Mouse (Mus musculus): Measurements from ENCODE around the gene Pum1. TPM values are rescaled to one million over a fixed set of nuclear protein-coding genes. Genes with fewer than 3 reads are reported as not detected.
A peak's percentile ranks its signal among the peaks of the same experiment; 100 is the strongest.

Pum1 gene
- total and polyA plus RNA-seq, 2 experiments from 2014 or later, result 84.6 to 85.6 TPM

DNA sequence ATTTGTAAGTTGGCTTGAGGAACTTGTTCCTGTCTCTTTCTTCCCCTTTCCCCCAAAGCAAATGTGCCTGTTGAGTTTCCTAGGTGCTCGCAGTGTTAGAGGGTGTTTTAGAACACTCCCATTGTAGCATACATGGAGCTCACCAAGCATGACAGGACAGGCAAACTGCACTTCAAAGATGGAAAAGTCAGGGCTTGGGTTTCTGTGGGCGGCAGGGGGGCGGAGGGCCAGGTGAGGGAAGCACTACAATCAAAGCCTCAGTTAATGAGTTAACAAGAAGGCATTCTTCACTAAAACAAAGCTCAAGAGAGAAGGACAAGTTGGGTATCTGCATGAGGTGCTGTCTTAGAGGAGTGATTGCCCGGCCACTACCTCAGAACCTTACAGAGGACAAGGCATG is 56.2 kb downstream of the Pum1 start:
- Histone ChIP-seq H3K9ac (no peak overlapping the region), H3K36me3 (ENCODE audit: insufficient read depth) (no peaks in the 10 kb centered on the region), H3K4me2 (ENCODE audit: low read depth) (no peak overlapping the region), H3K4me1 (ENCODE audit: insufficient read depth) (peaks cover 12% of the 10 kb centered on the region; the same call in 1 of the 2 replicates), H3K9me3 (ENCODE audit: low read length) (no peaks in the 10 kb centered on the region), H3K27me3 (ENCODE audit: insufficient read depth, low read length) (no peaks in the 10 kb centered on the region), H3K4me3 (ENCODE audit: low read depth, low read length) (no peak overlapping the region), H3K27ac (ENCODE audit: low read depth, low read length) (no peak overlapping the region)
- WGBS, result 81% methylated on average over 4 of the region's 4 CpGs
- no peak for ATAC-seq
- no peak for TF ChIP-seq CTCF (IDR thresholded peaks at IDR 0.05; ENCODE audit: low read depth)
- no peak for DNase-seq

DNA sequence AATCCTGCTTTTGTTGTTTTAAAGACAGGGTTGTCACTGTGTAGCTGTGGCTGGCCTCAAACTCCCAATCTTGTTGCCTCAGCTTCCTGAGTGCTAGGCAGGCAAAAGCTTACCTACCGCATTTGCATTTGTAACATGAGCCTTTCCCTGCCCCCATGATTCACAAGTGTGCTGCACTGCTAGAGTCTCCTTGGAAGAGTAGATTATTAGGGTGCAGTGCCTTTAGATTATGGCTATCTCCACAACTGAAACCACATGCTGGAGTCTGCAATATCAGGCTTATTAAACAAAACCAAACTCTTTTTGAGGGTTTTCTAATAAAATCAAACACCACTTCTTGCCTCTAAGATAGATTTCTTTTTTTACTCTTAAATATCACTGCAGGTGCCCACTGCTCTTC is 59.5 kb downstream of the Pum1 start:
- Histone ChIP-seq H3K36me3 (ENCODE audit: insufficient read depth) (no peaks in the 10 kb centered on the region), H3K9me3 (ENCODE audit: low read length) (no peaks in the 10 kb centered on the region), H3K27ac (ENCODE audit: low read depth, low read length) (no peak overlapping the region), H3K9ac (no peak overlapping the region), H3K4me2 (ENCODE audit: low read depth) (no peak overlapping the region), H3K4me1 (ENCODE audit: insufficient read depth) (0 out of 2 replicates have a peak, but pooled peaks cover 3% of the 10 kb centered on the region), H3K27me3 (ENCODE audit: insufficient read depth, low read length) (no peaks in the 10 kb centered on the region), H3K4me3 (ENCODE audit: low read depth, low read length) (no peak overlapping the region)
- no peak for ATAC-seq
- WGBS, result 6% methylated on average over 1 of the region's 1 CpGs
- DNase-seq, result no peak
- TF ChIP-seq CTCF (IDR thresholded peaks at IDR 0.05; ENCODE audit: low read depth), result no peak

DNA sequence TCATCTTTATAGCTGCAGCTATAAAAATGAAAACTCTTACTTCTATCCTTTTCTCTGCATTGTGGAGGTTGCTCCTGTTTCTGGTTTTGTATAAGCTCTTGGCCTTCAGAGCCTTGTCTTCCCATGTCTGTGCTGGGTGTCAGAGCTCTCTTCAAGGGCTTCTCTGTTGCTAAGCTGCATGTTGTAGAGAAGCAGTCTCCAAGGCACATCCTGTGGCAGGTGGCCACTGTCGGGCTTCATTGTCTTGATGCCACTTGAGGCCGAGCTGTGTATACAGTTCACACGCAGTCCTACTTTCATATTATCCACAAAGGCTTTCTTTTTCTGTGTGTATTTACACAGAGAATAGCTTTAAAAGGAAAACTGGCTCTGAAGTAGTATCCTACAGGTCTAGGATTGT is 63.0 kb downstream of the Pum1 start:
- 37% methylated on average over 3 of the region's 3 CpGs for WGBS
- H3K27me3 ChIP-seq (ENCODE audit: insufficient read depth, low read length), result no peaks in the 10 kb centered on the region
- H3K36me3 ChIP-seq (ENCODE audit: insufficient read depth), result peaks cover 7% of the 10 kb centered on the region; the same call in 1 of the 2 replicates
- DNase-seq (no peak), ATAC-seq (no peak)
- H3K4me3 ChIP-seq (ENCODE audit: low read depth, low read length), result no peak overlapping the region
- no peak for TF ChIP-seq CTCF (IDR thresholded peaks at IDR 0.05; ENCODE audit: low read depth)
- no peak overlapping the region for H3K27ac ChIP-seq (ENCODE audit: low read depth, low read length)
- H3K9ac ChIP-seq, result no peak overlapping the region
- no peak overlapping the region for H3K4me2 ChIP-seq (ENCODE audit: low read depth)
- no peaks in the 10 kb centered on the region for H3K9me3 ChIP-seq (ENCODE audit: low read length)
- no peaks in the 10 kb centered on the region for H3K4me1 ChIP-seq (ENCODE audit: insufficient read depth)

- no peak for ATAC-seq
- H3K27ac ChIP-seq (ENCODE audit: low read depth, low read length), result no peak overlapping the region
- H3K4me1 ChIP-seq (ENCODE audit: insufficient read depth), result no peaks in the 10 kb centered on the region
- DNase-seq, result no peak
- H3K9ac ChIP-seq, result no peak overlapping the region
- H3K9me3 ChIP-seq (ENCODE audit: low read length), result no peaks in the 10 kb centered on the region
- no peak for TF ChIP-seq CTCF (IDR thresholded peaks at IDR 0.05; ENCODE audit: low read depth)
- no peak overlapping the region for H3K4me3 ChIP-seq (ENCODE audit: low read depth, low read length)
- no peaks in the 10 kb centered on the region for H3K27me3 ChIP-seq (ENCODE audit: insufficient read depth, low read length)
- H3K4me2 ChIP-seq (ENCODE audit: low read depth), result no peak overlapping the region
- peaks cover 7% of the 10 kb centered on the region; the same call in 1 of the 2 replicates for H3K36me3 ChIP-seq (ENCODE audit: insufficient read depth)
- 70% methylated on average over 4 of the region's 4 CpGs for WGBS
These were observed 72.8 kb downstream of the Pum1 start for GRCm38 (mm10) chr4:130735957-130736356.

- peak; percentile 47; the same call in 1 of the 2 replicates for ATAC-seq
- WGBS, result 56% methylated on average over 2 of the region's 2 CpGs
These were observed 75.4 kb downstream of the Pum1 start for GRCm38 (mm10) chr4:130738527-130738926.

DNA sequence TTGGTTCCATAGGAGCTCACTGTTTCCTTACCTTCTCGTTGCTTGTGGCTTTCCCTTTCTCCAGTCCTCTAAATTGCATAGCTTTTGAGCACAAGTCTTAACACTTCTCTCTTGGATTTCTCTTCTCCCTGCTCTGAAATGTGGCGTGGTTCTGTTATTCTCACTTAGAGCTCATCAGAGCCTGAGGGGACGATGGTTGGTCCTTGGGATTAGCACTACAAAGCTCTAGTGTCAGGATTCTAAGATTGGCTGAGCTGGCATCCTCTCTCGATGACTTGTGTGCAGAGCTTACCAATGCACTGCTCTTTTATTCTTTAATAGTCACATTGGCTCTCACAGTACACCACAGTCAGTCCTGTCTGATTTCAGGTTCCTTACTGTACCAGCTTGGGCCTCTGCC is 80.9 kb downstream of the Pum1 start:
- no peak for DNase-seq
- Histone ChIP-seq H3K4me1 (ENCODE audit: insufficient read depth) (no peaks in the 10 kb centered on the region), H3K36me3 (ENCODE audit: insufficient read depth) (peaks cover 61% of the 10 kb centered on the region), H3K9me3 (ENCODE audit: low read length) (no peaks in the 10 kb centered on the region), H3K27ac (ENCODE audit: low read depth, low read length) (peak overlapping the region; percentile 15; the same call in 1 of the 2 replicates), H3K4me2 (ENCODE audit: low read depth) (no peak overlapping the region), H3K27me3 (ENCODE audit: insufficient read depth, low read length) (no peaks in the 10 kb centered on the region), H3K4me3 (ENCODE audit: low read depth, low read length) (no peak overlapping the region), H3K9ac (no peak overlapping the region)
- ATAC-seq, result peak; percentile 29
- WGBS, result 72% methylated on average over 4 of the region's 4 CpGs
- no peak for TF ChIP-seq CTCF (IDR thresholded peaks at IDR 0.05; ENCODE audit: low read depth)

More at GRCm38 (mm10) chr4:130738527-130738926, 75.4 kb downstream of the Pum1 start:
- Histone ChIP-seq H3K4me2 (ENCODE audit: low read depth) (no peak overlapping the region), H3K27ac (ENCODE audit: low read depth, low read length) (no peak overlapping the region), H3K27me3 (ENCODE audit: insufficient read depth, low read length) (no peaks in the 10 kb centered on the region), H3K9me3 (ENCODE audit: low read length) (no peaks in the 10 kb centered on the region), H3K36me3 (ENCODE audit: insufficient read depth) (peaks cover 25% of the 10 kb centered on the region), H3K9ac (no peak overlapping the region), H3K4me1 (ENCODE audit: insufficient read depth) (no peaks in the 10 kb centered on the region), H3K4me3 (ENCODE audit: low read depth, low read length) (no peak overlapping the region)
- DNase-seq, result peak; percentile 62
- TF ChIP-seq CTCF (IDR thresholded peaks at IDR 0.05; ENCODE audit: low read depth), result peak; percentile 74

- DNase-seq (peak; percentile 74), ATAC-seq (peak; percentile 88)
- 63% methylated on average over 5 of the region's 5 CpGs for WGBS
- H3K27ac ChIP-seq (ENCODE audit: low read depth, low read length), result peak overlapping the region; percentile 22; the same call in 1 of the 2 replicates
- H3K4me3 ChIP-seq (ENCODE audit: low read depth, low read length), result no peak overlapping the region
- H3K27me3 ChIP-seq (ENCODE audit: insufficient read depth, low read length), result no peaks in the 10 kb centered on the region
- H3K4me1 ChIP-seq (ENCODE audit: insufficient read depth), result no peaks in the 10 kb centered on the region
- H3K9me3 ChIP-seq (ENCODE audit: low read length), result no peaks in the 10 kb centered on the region
- H3K4me2 ChIP-seq (ENCODE audit: low read depth), result no peak overlapping the region
- no peak overlapping the region for H3K9ac ChIP-seq
- TF ChIP-seq CTCF (IDR thresholded peaks at IDR 0.05; ENCODE audit: low read depth), result no peak
- H3K36me3 ChIP-seq (ENCODE audit: insufficient read depth), result peaks cover 73% of the 10 kb centered on the region
These were observed 82.6 kb downstream of the Pum1 start for GRCm38 (mm10) chr4:130745561-130746306.
